Mouse (Mus musculus): Measurements from ENCODE around the gene Rexo4. TPM values are rescaled to one million over a fixed set of nuclear protein-coding genes. Genes with fewer than 3 reads are reported as not detected.

The Rexo4 gene
- polyA plus RNA-seq, 1 experiment from 2014 or later, result 30.1 TPM

GRCm38 (mm10) chr2:26921784-26922183 lies 42.4 kb downstream of the Rexo4 start:
- no peak overlapping the region for H3K9ac ChIP-seq (ENCODE audit: low read depth, low read length)
- peak overlapping the region; percentile 84; the same call in 1 of the 2 replicates for H3K27ac ChIP-seq (ENCODE audit: low read depth, low read length)
- peaks cover 7% of the 10 kb centered on the region for H3K4me1 ChIP-seq (replicated peaks; ENCODE audit: control insufficient read depth, insufficient read depth, low read length)
- no peak overlapping the region for H3K4me3 ChIP-seq (ENCODE audit: low read depth, low read length)
- no peak overlapping the region for H3K4me2 ChIP-seq (replicated peaks; ENCODE audit: low read depth)
- 49% methylated on average over 9 of the region's 9 CpGs for WGBS
- TF ChIP-seq CTCF (IDR thresholded peaks at IDR 0.05; ENCODE audit: low read depth), result no peak
- 0 out of 2 replicates have a peak, but pooled peaks have one; percentile 11 for ATAC-seq
- no peaks in the 10 kb centered on the region for H3K9me3 ChIP-seq (ENCODE audit: control insufficient read depth)
- peaks cover 95% of the 10 kb centered on the region for H3K36me3 ChIP-seq (ENCODE audit: control insufficient read depth, insufficient read depth)
- H3K27me3 ChIP-seq (replicated peaks; ENCODE audit: control insufficient read depth, insufficient read depth, low read length), result no peaks in the 10 kb centered on the region

- H3K9ac ChIP-seq (ENCODE audit: low read depth, low read length), result no peak overlapping the region
- H3K27me3 ChIP-seq (replicated peaks; ENCODE audit: control insufficient read depth, insufficient read depth, low read length), result no peaks in the 10 kb centered on the region
- no peak overlapping the region for H3K4me3 ChIP-seq (ENCODE audit: low read depth, low read length)
- peak overlapping the region; percentile 84 for H3K27ac ChIP-seq (ENCODE audit: low read depth, low read length)
- peaks cover 80% of the 10 kb centered on the region for H3K36me3 ChIP-seq (ENCODE audit: control insufficient read depth, insufficient read depth)
- ATAC-seq, result peak; percentile 56
- H3K4me2 ChIP-seq (replicated peaks; ENCODE audit: low read depth), result no peak overlapping the region
- H3K4me1 ChIP-seq (replicated peaks; ENCODE audit: control insufficient read depth, insufficient read depth, low read length), result peaks cover 7% of the 10 kb centered on the region
- H3K9me3 ChIP-seq (ENCODE audit: control insufficient read depth), result no peaks in the 10 kb centered on the region
- WGBS, result 74% methylated on average over 6 of the region's 6 CpGs
- TF ChIP-seq CTCF (IDR thresholded peaks at IDR 0.05; ENCODE audit: low read depth), result no peak
Measured at GRCm38 (mm10) chr2:26920190-26920855, 43.9 kb downstream of the Rexo4 start.

GRCm38 (mm10) chr2:26919684-26920083 lies 44.5 kb downstream of the Rexo4 start:
- Histone ChIP-seq H3K36me3 (ENCODE audit: control insufficient read depth, insufficient read depth) (peaks cover 76% of the 10 kb centered on the region), H3K27ac (ENCODE audit: low read depth, low read length) (peak overlapping the region; percentile 84; the same call in 1 of the 2 replicates), H3K4me1 (replicated peaks; ENCODE audit: control insufficient read depth, insufficient read depth, low read length) (peaks cover 7% of the 10 kb centered on the region)

GRCm38 (mm10) chr2:26916738-26917137 lies 47.4 kb downstream of the Rexo4 start:
- H3K4me1 ChIP-seq (replicated peaks; ENCODE audit: control insufficient read depth, insufficient read depth, low read length), result peaks cover 12% of the 10 kb centered on the region
- WGBS, result 1% methylated on average over 13 of the region's 13 CpGs
- H3K4me3 ChIP-seq (ENCODE audit: low read depth, low read length), result peak overlapping the region; percentile 72
- ATAC-seq, result no peak
- H3K9ac ChIP-seq (ENCODE audit: low read depth, low read length), result peak overlapping the region; percentile 91
- H3K27ac ChIP-seq (ENCODE audit: low read depth, low read length), result peak overlapping the region; percentile 96
- no peak for TF ChIP-seq CTCF (IDR thresholded peaks at IDR 0.05; ENCODE audit: low read depth)
- no peaks in the 10 kb centered on the region for H3K9me3 ChIP-seq (ENCODE audit: control insufficient read depth)
- no peaks in the 10 kb centered on the region for H3K27me3 ChIP-seq (replicated peaks; ENCODE audit: control insufficient read depth, insufficient read depth, low read length)
- H3K4me2 ChIP-seq (replicated peaks; ENCODE audit: low read depth), result peak overlapping the region; percentile 94
- H3K36me3 ChIP-seq (ENCODE audit: control insufficient read depth, insufficient read depth), result peaks cover 73% of the 10 kb centered on the region

More at GRCm38 (mm10) chr2:26919684-26920083, 44.5 kb downstream of the Rexo4 start:
- no peak overlapping the region for H3K4me3 ChIP-seq (ENCODE audit: low read depth, low read length)
- no peaks in the 10 kb centered on the region for H3K9me3 ChIP-seq (ENCODE audit: control insufficient read depth)
- no peaks in the 10 kb centered on the region for H3K27me3 ChIP-seq (replicated peaks; ENCODE audit: control insufficient read depth, insufficient read depth, low read length)
- no peak for TF ChIP-seq CTCF (IDR thresholded peaks at IDR 0.05; ENCODE audit: low read depth)
- H3K4me2 ChIP-seq (replicated peaks; ENCODE audit: low read depth), result no peak overlapping the region
- ATAC-seq, result no peak
- H3K9ac ChIP-seq (ENCODE audit: low read depth, low read length), result no peak overlapping the region
- 83% methylated on average over 3 of the region's 3 CpGs for WGBS

- WGBS, result 1% methylated on average over 47 of the region's 47 CpGs
- Histone ChIP-seq H3K27ac (ENCODE audit: low read depth, low read length) (peak within 1 kb of the TSS; percentile 96), H3K4me1 (replicated peaks; ENCODE audit: control insufficient read depth, insufficient read depth, low read length) (peaks cover 12% of the 10 kb centered on the region), H3K27me3 (replicated peaks; ENCODE audit: control insufficient read depth, insufficient read depth, low read length) (no peaks in the 10 kb centered on the region), H3K4me3 (ENCODE audit: low read depth, low read length) (peak within 1 kb of the TSS; percentile 72), H3K36me3 (ENCODE audit: control insufficient read depth, insufficient read depth) (peaks cover 67% of the 10 kb centered on the region), H3K9me3 (ENCODE audit: control insufficient read depth) (no peaks in the 10 kb centered on the region), H3K4me2 (replicated peaks; ENCODE audit: low read depth) (peak within 1 kb of the TSS; percentile 94), H3K9ac (ENCODE audit: low read depth, low read length) (peak within 1 kb of the TSS; percentile 91)
- ATAC-seq, result peak; percentile 60
- no peak for TF ChIP-seq CTCF (IDR thresholded peaks at IDR 0.05; ENCODE audit: low read depth)
Measured at GRCm38 (mm10) chr2:26915927-26916728, 48.1 kb downstream of the Rexo4 start, which contains the start of the genes Surf2 and Surf1. Gene Surf2 (plus strand): TSS chr2:26916367. Gene Surf1 (minus strand): TSS chr2:26916530.

Measured in intestine, postnatal 0 days (tissue).